In genomic region chr1:93174399-93174798, GRCm38 (mm10) we compare ENCODE assay signal across 9 mouse cellular contexts. TPM values are rescaled to one million over a fixed set of nuclear protein-coding genes. Genes with fewer than 3 reads are reported as not detected.
DNase-seq lines count a peak whose midpoint lies in the region; ATAC-seq and TF ChIP-seq lines count a peak whose summit lies in the region.
"Had no signal": no experiment of that assay in that cellular context is flagged by ENCODE, and none has a peak within 500 bp of the region (broad histone marks: within the 10 kb centered on the region; RNA-seq: fewer than 3 reads in every experiment).

No protein-coding gene starts in this region.

- peak; percentile 56 for ATAC-seq in forebrain, embryonic 15.5 days (replicated peaks)
- peak; percentile 66 for ATAC-seq in liver, postnatal 0 days
- peak; percentile 57 for ATAC-seq in neutrophil, adult 5-6 weeks (ENCODE audit: extremely low read depth, insufficient number of reproducible peaks, low FRiP score, poor library complexity, severe bottlenecking)

- intact Hi-C loops in heart, postnatal 36 days (cut with DNase I), result loop anchor here (2.0 to 10.0 kb wide), 6 partner anchors 34 to 333 kb away; partner anchors contain the start of genes Mterf4 and Sned1

- peak; percentile 99 for TF ChIP-seq CTCF in liver, postnatal 0 days (IDR thresholded peaks at IDR 0.05; ENCODE audit: low read depth)

- H3K9me3 ChIP-seq in forebrain, embryonic 15.5 days, result no peaks in the 10 kb centered on the region
- no peaks in the 10 kb centered on the region for H3K9me3 ChIP-seq in liver, postnatal 0 days (ENCODE audit: low read length)
- H3K9me3 ChIP-seq: heart, embryonic 15.5 days had no signal

- no peak overlapping the region for H3K4me2 ChIP-seq in forebrain, embryonic 15.5 days (replicated peaks)
- no peak overlapping the region for H3K4me2 ChIP-seq in liver, postnatal 0 days (ENCODE audit: low read depth, low read length)
- H3K4me2 ChIP-seq: heart, embryonic 15.5 days had no signal

- no peak overlapping the region for H3K27ac ChIP-seq in forebrain, embryonic 15.5 days (replicated peaks)
- H3K27ac ChIP-seq in liver, postnatal 0 days (ENCODE audit: low read depth), result no peak overlapping the region
- H3K27ac ChIP-seq: heart, embryonic 15.5 days had no signal

- DNase-seq in ES-CJ7 (ENCODE audit: low read depth, low spot score), result peak; percentile 90
- peak; percentile 67 for DNase-seq in cerebellum, adult 11 months
- DNase-seq in heart, postnatal 36 days, result peak; percentile 82 to 89
- DNase-seq in layer of hippocampus, adult 11-12 months (ENCODE audit: low spot score), result peak; percentile 86
- peak; percentile 91 for DNase-seq in liver, postnatal 0 days
- peak; percentile 93 for DNase-seq in testis, postnatal 10 days (ENCODE audit: low spot score)

- no peak for TF ChIP-seq EP300 in liver, postnatal 0 days (IDR thresholded peaks at IDR 0.05; ENCODE audit: low read depth)

- no peak overlapping the region for H3K4me3 ChIP-seq in forebrain, embryonic 15.5 days
- no peak overlapping the region for H3K4me3 ChIP-seq in liver, postnatal 0 days (ENCODE audit: low read depth, low read length)
- H3K4me3 ChIP-seq: heart, embryonic 15.5 days had no signal

- WGBS in forebrain, embryonic 15.5 days, result 3% methylated on average over 4 of the region's 4 CpGs
- 2% methylated on average over 4 of the region's 4 CpGs for WGBS in liver, postnatal 0 days (ENCODE audit: insufficient replicate concordance)

- no peak overlapping the region for H3K9ac ChIP-seq in forebrain, embryonic 15.5 days (replicated peaks)
- H3K9ac ChIP-seq in liver, postnatal 0 days (replicated peaks), result no peak overlapping the region
- H3K9ac ChIP-seq: heart, embryonic 15.5 days had no signal

- H3K27me3 ChIP-seq in forebrain, embryonic 15.5 days, result no peaks in the 10 kb centered on the region
- peaks cover 30% of the 10 kb centered on the region for H3K27me3 ChIP-seq in liver, postnatal 0 days (ENCODE audit: insufficient read depth, low read length)

- no peaks in the 10 kb centered on the region for H3K36me3 ChIP-seq in forebrain, embryonic 15.5 days
- H3K36me3 ChIP-seq in liver, postnatal 0 days (replicated peaks; ENCODE audit: insufficient read depth, low read length), result no peaks in the 10 kb centered on the region
- H3K36me3 ChIP-seq: heart, embryonic 15.5 days had no signal

- peaks cover 11% of the 10 kb centered on the region for H3K4me1 ChIP-seq in forebrain, embryonic 15.5 days
- no peaks in the 10 kb centered on the region for H3K4me1 ChIP-seq in liver, postnatal 0 days (ENCODE audit: insufficient read depth)

RNA-seq across cellular contexts. Expression of gene Crocc2, which starts 5.9 kb away (rescaled TPM):
- polyA plus RNA-seq in forebrain, embryonic 15.5 days (2015; fragmentation: Nextera tagmentation; extraction: Ambion mirVana), result 0.17 and 0.38 TPM in 2 replicates
- not detected for total RNA-seq in heart, postnatal 36 days (2021)
- polyA plus RNA-seq in liver, postnatal 0 days (2015; fragmentation: Nextera tagmentation; extraction: Ambion mirVana), result not detected in 2 replicates
- not detected in 2 replicates for total RNA-seq in neutrophil, adult 5-6 weeks (2017)

RNA-seq across cellular contexts. Expression of gene 2310007B03Rik, which starts 13.7 kb away (rescaled TPM):
- 0.17 and 0.20 TPM in 2 replicates for polyA plus RNA-seq in forebrain, embryonic 15.5 days (2015; fragmentation: Nextera tagmentation; extraction: Ambion mirVana)
- not detected for total RNA-seq in heart, postnatal 36 days (2021)
- 0.51 and 0.99 TPM in 2 replicates for polyA plus RNA-seq in liver, postnatal 0 days (2015; fragmentation: Nextera tagmentation; extraction: Ambion mirVana)
- 0.93 and 0.98 TPM in 2 replicates for total RNA-seq in neutrophil, adult 5-6 weeks (2017)

RNA-seq across cellular contexts. Expression of gene Agxt, which starts 39.4 kb away (rescaled TPM):
- not detected in 2 replicates for polyA plus RNA-seq in forebrain, embryonic 15.5 days (2015; fragmentation: Nextera tagmentation; extraction: Ambion mirVana)
- total RNA-seq in heart, postnatal 36 days (2021), result not detected
- 443 and 456 TPM in 2 replicates for polyA plus RNA-seq in liver, postnatal 0 days (2015; fragmentation: Nextera tagmentation; extraction: Ambion mirVana)
- not detected in 2 replicates for total RNA-seq in neutrophil, adult 5-6 weeks (2017)
- polyA plus RNA-seq: heart, embryonic 15.5 days had no signal
